Mouse (Mus musculus): ENCODE results near the gene Sh3bp5.

GRCm38 (mm10) chr14:31403995-31404394, 31.9 kb downstream of the Sh3bp5 start:
- TF ChIP-seq CTCF (IDR thresholded peaks at IDR 0.05; ENCODE audit: low read depth) (no peak), EP300 (IDR thresholded peaks at IDR 0.05; ENCODE audit: low read depth) (peak; percentile 77)

Data from liver, postnatal 0 days (tissue).